Mouse (Mus musculus): Measurements from ENCODE around the gene Naa15.

GRCm38 (mm10) chr3:51397700-51398299, 17.1 kb upstream of the Naa15 start:
- TF ChIP-seq CTCF (IDR thresholded peaks at IDR 0.05; ENCODE audit: borderline replicate concordance, control insufficient read depth, extremely low read depth, insufficient read depth, low read length, poor library complexity) (no peak), POLR2A (IDR thresholded peaks at IDR 0.05; ENCODE audit: control insufficient read depth, extremely low read depth, insufficient read depth, low read length, poor library complexity) (no peak)

All from thymus, adult 2 months (tissue).